Mouse (Mus musculus) neural tube, embryonic 10.5 days (tissue): Measurements from ENCODE around the gene Birc5.

Source experiments
- DNase-seq: peaks from one replicate; pipeline ENCODE4 v3.0.0-alpha.2; 2017; ENCODE audit warnings: low spot score; ENCODE audit errors: extremely low spot score

The Birc5 gene

GRCm38 (mm10) chr11:117854241-117854640 lies 5.2 kb downstream of the Birc5 start:
- DNase-seq, result no peak

GRCm38 (mm10) chr11:117855360-117855759 lies 6.3 kb downstream of the Birc5 start:
- DNase-seq, result no peak

GRCm38 (mm10) chr11:117855975-117856374 lies 6.9 kb downstream of the Birc5 start:
- DNase-seq, result no peak

GRCm38 (mm10) chr11:117857462-117857861 lies 8.4 kb downstream of the Birc5 start:
- no peak for DNase-seq

GRCm38 (mm10) chr11:117858392-117858791 lies 9.3 kb downstream of the Birc5 start:
- DNase-seq, result no peak

- DNase-seq, result no peak
Measured at GRCm38 (mm10) chr11:117860601-117861000, 11.6 kb downstream of the Birc5 start, which contains the start of gene Tmem235. Gene Tmem235 (plus strand): TSS chr11:117860752.

- no peak for DNase-seq
Measured at GRCm38 (mm10) chr11:117863174-117863856, 14.3 kb downstream of the Birc5 start.

GRCm38 (mm10) chr11:117864805-117865204 lies 15.8 kb downstream of the Birc5 start:
- DNase-seq, result no peak

- DNase-seq, result no peak
Measured at GRCm38 (mm10) chr11:117865988-117866387, 16.9 kb downstream of the Birc5 start.

- peak; percentile 80 for DNase-seq
Measured at GRCm38 (mm10) chr11:117870688-117871365, 21.8 kb downstream of the Birc5 start.

GRCm38 (mm10) chr11:117871376-117871775 lies 22.3 kb downstream of the Birc5 start:
- no peak for DNase-seq

- DNase-seq, result no peak
Measured at GRCm38 (mm10) chr11:117871911-117872584, 23.0 kb downstream of the Birc5 start.

- peak; percentile 86 for DNase-seq
Measured at GRCm38 (mm10) chr11:117872861-117873608, 24.0 kb downstream of the Birc5 start, which contains the start of gene Tha1. Gene Tha1 (minus strand): TSS chr11:117873481.

- no peak for DNase-seq
Measured at GRCm38 (mm10) chr11:117874419-117874818, 25.4 kb downstream of the Birc5 start.

GRCm38 (mm10) chr11:117875681-117876080 lies 26.6 kb downstream of the Birc5 start:
- no peak for DNase-seq

- DNase-seq, result no peak
Measured at GRCm38 (mm10) chr11:117877917-117878745, 29.1 kb downstream of the Birc5 start.

GRCm38 (mm10) chr11:117878892-117879291 lies 29.8 kb downstream of the Birc5 start:
- DNase-seq, result no peak

- no peak for DNase-seq
Measured at GRCm38 (mm10) chr11:117879676-117880075, 30.6 kb downstream of the Birc5 start.

- DNase-seq, result no peak
Measured at GRCm38 (mm10) chr11:117880336-117880976, 31.4 kb downstream of the Birc5 start.

- no peak for DNase-seq
Measured at GRCm38 (mm10) chr11:117880977-117881358, 31.9 kb downstream of the Birc5 start.
